In genomic region chr3:129620802-129621201, GRCm38 (mm10) we compare ENCODE assay signal across 19 mouse cellular contexts.
DNase-seq lines count a peak whose midpoint lies in the region; ATAC-seq and TF ChIP-seq lines count a peak whose summit lies in the region.
"Had no signal": no experiment of that assay in that cellular context is flagged by ENCODE, and none has a peak within 500 bp of the region (broad histone marks: within the 10 kb centered on the region; RNA-seq: fewer than 3 reads in every experiment).

No protein-coding gene starts in this region.

- H3K4me2 ChIP-seq in heart, embryonic 14.5 days (ENCODE audit: low read length), result peak overlapping the region; percentile 45
- no peak overlapping the region for H3K4me2 ChIP-seq in lung, embryonic 14.5 days
- H3K4me2 ChIP-seq in midbrain, embryonic 14.5 days (ENCODE audit: low read length), result no peak overlapping the region
- H3K4me2 ChIP-seq: kidney, embryonic 15.5 days; liver, embryonic 11.5 days; lung, embryonic 15.5 days; midbrain, embryonic 11.5 days; neural tube, embryonic 13.5 days had no signal

- peaks cover 7% of the 10 kb centered on the region; the same call in 1 of the 2 replicates for H3K36me3 ChIP-seq in heart, embryonic 10.5 days
- no peaks in the 10 kb centered on the region for H3K36me3 ChIP-seq in heart, embryonic 14.5 days (ENCODE audit: control insufficient read depth, insufficient read depth, low read length)
- H3K36me3 ChIP-seq in lung, embryonic 14.5 days (ENCODE audit: insufficient read depth), result no peaks in the 10 kb centered on the region
- peaks cover 4% of the 10 kb centered on the region; the same call in 1 of the 2 replicates for H3K36me3 ChIP-seq in midbrain, embryonic 14.5 days (ENCODE audit: control insufficient read depth, insufficient read depth, low read length)
- H3K36me3 ChIP-seq: lung, embryonic 15.5 days; neural tube, embryonic 13.5 days had no signal

- no peak for TF ChIP-seq CTCF in lung, embryonic 14.5 days (IDR thresholded peaks at IDR 0.05; ENCODE audit: low read depth)

- H3K4me1 ChIP-seq in heart, embryonic 10.5 days, result peaks cover 19% of the 10 kb centered on the region
- peaks cover 7 to 20% of the 10 kb centered on the region in 2 experiments for H3K4me1 ChIP-seq in heart, embryonic 14.5 days (ENCODE audit: control insufficient read depth in 2 of 2, insufficient read depth in 2 of 2, low read length in 2 of 2)
- no peaks in the 10 kb centered on the region for H3K4me1 ChIP-seq in lung, embryonic 14.5 days (ENCODE audit: insufficient read depth)
- no peaks in the 10 kb centered on the region for H3K4me1 ChIP-seq in midbrain, embryonic 14.5 days (ENCODE audit: control insufficient read depth, insufficient read depth, low read length)

- H3K27me3 ChIP-seq in heart, embryonic 10.5 days (ENCODE audit: insufficient read depth, poor library complexity, severe bottlenecking), result no peaks in the 10 kb centered on the region
- no peaks in the 10 kb centered on the region for H3K27me3 ChIP-seq in heart, embryonic 14.5 days (ENCODE audit: control insufficient read depth, insufficient read depth, low read length)
- H3K27me3 ChIP-seq in lung, embryonic 14.5 days (ENCODE audit: insufficient read depth, low read length), result no peaks in the 10 kb centered on the region
- no peaks in the 10 kb centered on the region for H3K27me3 ChIP-seq in midbrain, embryonic 14.5 days (ENCODE audit: control insufficient read depth, insufficient read depth, low read length)
- H3K27me3 ChIP-seq: kidney, embryonic 15.5 days; neural tube, embryonic 13.5 days had no signal

- peak; percentile 63 for ATAC-seq in heart, embryonic 14.5 days (ENCODE audit: insufficient number of reproducible peaks, insufficient read depth, low FRiP score, low read depth)
- no peak for ATAC-seq in lung, embryonic 14.5 days (ENCODE audit: insufficient read depth)
- peak; percentile 72 for ATAC-seq in megakaryocyte-erythroid progenitor cell, adult 5-6 weeks (replicated peaks; ENCODE audit: low FRiP score, low TSS enrichment, poor library complexity, severe bottlenecking)
- ATAC-seq in midbrain, embryonic 14.5 days (ENCODE audit: low FRiP score, low TSS enrichment), result no peak

- no peak overlapping the region for H3K4me3 ChIP-seq in heart, embryonic 10.5 days
- no peak overlapping the region for H3K4me3 ChIP-seq in heart, embryonic 14.5 days (ENCODE audit: control insufficient read depth in 1 of 2, insufficient read depth in 1 of 2, low read depth in 1 of 2, low read length in 2 of 2)
- H3K4me3 ChIP-seq in lung, embryonic 14.5 days (ENCODE audit: low read depth, low read length), result no peak overlapping the region
- no peak overlapping the region for H3K4me3 ChIP-seq in midbrain, embryonic 14.5 days (replicated peaks; ENCODE audit: low read depth, low read length)
- H3K4me3 ChIP-seq: forebrain, embryonic 10.5 days; kidney, embryonic 15.5 days; limb, embryonic 10.5 days; lung, embryonic 15.5 days; neural tube, embryonic 13.5 days had no signal

- WGBS in heart, embryonic 10.5 days, result 48% methylated on average over 3 of the region's 3 CpGs
- 20% methylated on average over 3 of the region's 3 CpGs for WGBS in heart, embryonic 14.5 days
- 57% methylated on average over 3 of the region's 3 CpGs for WGBS in lung, embryonic 14.5 days
- 97% methylated on average over 3 of the region's 3 CpGs for WGBS in midbrain, embryonic 14.5 days

- no peak overlapping the region for H3K27ac ChIP-seq in heart, embryonic 10.5 days
- peak overlapping the region in 1 of 2 experiments; percentile 73; a peak in 3 of 4 replicates for H3K27ac ChIP-seq in heart, embryonic 14.5 days (replicated peaks in 1 of 2; ENCODE audit: control insufficient read depth in 1 of 2, insufficient read depth in 1 of 2, low read depth in 2 of 2, low read length in 2 of 2)
- no peak overlapping the region for H3K27ac ChIP-seq in lung, embryonic 14.5 days (ENCODE audit: low read depth)
- H3K27ac ChIP-seq in midbrain, embryonic 14.5 days (replicated peaks; ENCODE audit: low read depth, low read length), result no peak overlapping the region
- H3K27ac ChIP-seq: forebrain, embryonic 10.5 days; limb, embryonic 10.5 days; lung, embryonic 15.5 days; neural tube, embryonic 13.5 days; stomach, postnatal 0 days had no signal

- DNase-seq in heart, adult 18-20 months, result peak; percentile 66 to 78
- no peak for DNase-seq in heart, embryonic 10.5 days (ENCODE audit: low spot score)
- peak; percentile 19 for DNase-seq in lung, embryonic 14.5 days
- DNase-seq in c-Kit-positive CD71-positive TER-119-positive erythroid progenitor cells, embryonic 14.5 days (ENCODE audit: low spot score), result no peak
- DNase-seq in thymus, postnatal 25 days, result no peak
- DNase-seq in midbrain, embryonic 14.5 days, result no peak
- DNase-seq: cerebellum, adult 18-20 months; gastrocnemius, postnatal 36 days; thymus, postnatal 14 days had no signal

- H3K9me3 ChIP-seq in heart, embryonic 10.5 days, result no peaks in the 10 kb centered on the region
- H3K9me3 ChIP-seq in heart, embryonic 14.5 days (ENCODE audit: control insufficient read depth, low read length), result no peaks in the 10 kb centered on the region
- no peaks in the 10 kb centered on the region for H3K9me3 ChIP-seq in lung, embryonic 14.5 days (ENCODE audit: low read depth, low read length)
- H3K9me3 ChIP-seq in midbrain, embryonic 14.5 days (ENCODE audit: control insufficient read depth, low read length), result no peaks in the 10 kb centered on the region
- H3K9me3 ChIP-seq: forebrain, embryonic 10.5 days; kidney, embryonic 15.5 days; limb, embryonic 10.5 days; lung, embryonic 15.5 days; neural tube, embryonic 13.5 days had no signal

- H3K9ac ChIP-seq in heart, embryonic 14.5 days (ENCODE audit: low read length), result no peak overlapping the region
- no peak overlapping the region for H3K9ac ChIP-seq in lung, embryonic 14.5 days
- no peak overlapping the region for H3K9ac ChIP-seq in midbrain, embryonic 14.5 days (replicated peaks; ENCODE audit: low read length)
- H3K9ac ChIP-seq: kidney, embryonic 15.5 days; lung, embryonic 15.5 days; neural tube, embryonic 13.5 days had no signal

Comparison
In these comparisons a context has a peak if more than half of its experiments do, and no peak if none do; other contexts are left out.
1. DNase-seq: peak in heart, adult 18-20 months (2 of 2) and lung, embryonic 14.5 days (single experiment); none in heart, embryonic 10.5 days (single experiment), c-Kit-positive CD71-positive TER-119-positive erythroid progenitor cells, embryonic 14.5 days (single experiment), thymus, postnatal 25 days (single experiment) and midbrain, embryonic 14.5 days (single experiment).
2. ATAC-seq: peak in heart, embryonic 14.5 days (single experiment) and megakaryocyte-erythroid progenitor cell, adult 5-6 weeks (single experiment); none in lung, embryonic 14.5 days (single experiment) and midbrain, embryonic 14.5 days (single experiment).